Mouse (Mus musculus) G1E (cell line): ENCODE measurements around the gene Nfkbib.

Source experiments
- CTCF ChIP-seq: IDR thresholded peaks from 2 replicates; pipeline ENCODE4 v1.5.1; 2012; ENCODE audit warnings: low read depth, low read length, inconsistent platforms, mixed read lengths
- GATA1 ChIP-seq: IDR thresholded peaks from 2 replicates; pipeline ENCODE4 v1.6.1; 2012; ENCODE audit warnings: borderline replicate concordance, low read length, inconsistent platforms, mixed read lengths
- GATA2 ChIP-seq: IDR thresholded peaks from 2 replicates; pipeline ENCODE4 v1.6.1; 2012; ENCODE audit warnings: low read depth, low read length, inconsistent platforms, borderline replicate concordance
- POLR2AphosphoS5 ChIP-seq: IDR thresholded peaks from 2 replicates; pipeline ENCODE4 v1.6.1; 2012; ENCODE audit warnings: low read depth, low read length, inconsistent platforms; ENCODE audit not compliant: insufficient replicate concordance

DNA sequence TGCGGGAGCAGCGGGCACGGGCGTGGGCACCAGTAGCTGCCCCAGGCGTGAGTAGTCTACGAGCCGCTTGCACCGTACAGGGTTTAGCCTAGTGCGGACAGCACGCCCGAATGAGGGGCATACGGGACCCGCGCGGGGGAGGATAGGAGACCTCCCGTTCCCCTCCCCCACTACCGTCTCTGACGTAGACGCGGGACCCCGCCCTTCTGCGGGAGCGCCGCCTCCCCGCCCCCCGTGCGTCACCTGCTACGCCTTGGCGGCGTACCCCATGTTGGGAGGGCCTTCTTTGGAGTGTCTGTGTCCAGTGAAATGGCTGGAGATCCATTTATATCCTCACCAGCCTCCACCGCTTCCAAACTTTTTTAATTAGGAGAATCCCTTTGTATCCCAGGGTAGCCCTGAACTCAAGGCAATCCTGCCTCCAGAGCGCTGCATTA is 41.7 kb upstream of the Nfkbib start:
- no peak for TF ChIP-seq GATA2
- 0 out of 2 replicates have a peak, but pooled peaks have one; percentile 20 for TF ChIP-seq POLR2AphosphoS5
- no peak for TF ChIP-seq CTCF
- no peak for TF ChIP-seq GATA1
